Mouse (Mus musculus) bone marrow, adult 2 months (tissue): ENCODE measurements around the gene Camk2n2.
A peak's percentile ranks its signal among the peaks of the same experiment; 100 is the strongest.

ENCODE experiments used
- CTCF ChIP-seq: fragments of 200-500 bp; IDR thresholded peaks from 2 replicates; pipeline ENCODE4 v1.5.1; 2011; ENCODE audit warnings: low read length, control low read depth; ENCODE audit not compliant: control insufficient read depth, insufficient read depth
- POLR2A ChIP-seq: fragments of 200-500 bp; IDR thresholded peaks from 2 replicates; pipeline ENCODE4 v1.6.1; 2011; ENCODE audit warnings: low read depth, mild to moderate bottlenecking, control low read depth, low read length, borderline replicate concordance; ENCODE audit not compliant: control insufficient read depth

GRCm38 (mm10) chr16:20651076-20651946 is 30.2 kb upstream of the Camk2n2 start, which contains the start of gene Psmd2:
- TF ChIP-seq POLR2A = peak; percentile 90; the same call in 1 of the 2 replicates
- TF ChIP-seq CTCF = no peak
